Mouse (Mus musculus): Measurements from ENCODE around the gene Lypd9. TPM values are rescaled to one million over a fixed set of nuclear protein-coding genes. Genes with fewer than 3 reads are reported as not detected.

The Lypd9 gene
- polyA plus RNA-seq, 1 experiment from 2014 or later: not detected

GRCm38 (mm10) chr11:58399985-58400645 lies 52.6 kb downstream of the Lypd9 start:
- Histone ChIP-seq H3K4me3 (no peak overlapping the region), H3K4me2 (no peak overlapping the region), H3K9ac (no peak overlapping the region), H3K27ac (peak overlapping the region; percentile 77), H3K4me1 (replicated peaks) (peaks cover 19% of the 10 kb centered on the region), H3K9me3 (no peaks in the 10 kb centered on the region), H3K36me3 (no peaks in the 10 kb centered on the region), H3K27me3 (no peaks in the 10 kb centered on the region)
- WGBS: 46% methylated on average over 6 of the region's 6 CpGs
- ATAC-seq (ENCODE audit: low FRiP score): peak; percentile 90

Other genes starting within 250 kb of the Lypd9 start
- 0.08 TPM in 1 of 2 replicates, not detected in the other for gene 4930438A08Rik, start 178.1 kb downstream of the Lypd9 start, polyA plus RNA-seq (2015; fragmentation: Nextera tagmentation; extraction: Ambion mirVana)
- 26.7 and 27.1 TPM in 2 replicates for gene Zfp692, start 145.9 kb downstream of the Lypd9 start, polyA plus RNA-seq (2015; fragmentation: Nextera tagmentation; extraction: Ambion mirVana)
- 38.4 and 40.2 TPM in 2 replicates for gene Zfp672, start 122.6 kb downstream of the Lypd9 start, polyA plus RNA-seq (2015; fragmentation: Nextera tagmentation; extraction: Ambion mirVana)
- 48.5 and 49.9 TPM in 2 replicates for gene Sh3bp5l, start 122.2 kb downstream of the Lypd9 start, polyA plus RNA-seq (2015; fragmentation: Nextera tagmentation; extraction: Ambion mirVana)
- not detected in 2 replicates for gene Lypd8, start 73.9 kb downstream of the Lypd9 start, polyA plus RNA-seq (2015; fragmentation: Nextera tagmentation; extraction: Ambion mirVana)
- not detected in 2 replicates for gene 1810065E05Rik, start 31.8 kb downstream of the Lypd9 start, polyA plus RNA-seq (2015; fragmentation: Nextera tagmentation; extraction: Ambion mirVana)
- gene Gm12253, start 20.4 kb downstream of the Lypd9 start, polyA plus RNA-seq (2015; fragmentation: Nextera tagmentation; extraction: Ambion mirVana): not detected in 2 replicates
- not detected in 2 replicates for gene Olfr30, start 9.3 kb upstream of the Lypd9 start, polyA plus RNA-seq (2015; fragmentation: Nextera tagmentation; extraction: Ambion mirVana)
- gene Olfr332, start 39.6 kb upstream of the Lypd9 start, polyA plus RNA-seq (2015; fragmentation: Nextera tagmentation; extraction: Ambion mirVana): not detected in 2 replicates
- gene Olfr331, start 49.6 kb upstream of the Lypd9 start, polyA plus RNA-seq (2015; fragmentation: Nextera tagmentation; extraction: Ambion mirVana): not detected in 2 replicates
- gene Olfr330, start 81.9 kb upstream of the Lypd9 start, polyA plus RNA-seq (2015; fragmentation: Nextera tagmentation; extraction: Ambion mirVana): not detected in 2 replicates
- not detected in 2 replicates for gene Olfr329-ps, start 93.5 kb upstream of the Lypd9 start, polyA plus RNA-seq (2015; fragmentation: Nextera tagmentation; extraction: Ambion mirVana)
- 0.09 TPM in 1 of 2 replicates, not detected in the other for gene Olfr328, start 102.7 kb upstream of the Lypd9 start, polyA plus RNA-seq (2015; fragmentation: Nextera tagmentation; extraction: Ambion mirVana)
- not detected in 2 replicates for gene Olfr224, start 117.6 kb upstream of the Lypd9 start, polyA plus RNA-seq (2015; fragmentation: Nextera tagmentation; extraction: Ambion mirVana)
- not detected in 2 replicates for gene Olfr325, start 124.8 kb upstream of the Lypd9 start, polyA plus RNA-seq (2015; fragmentation: Nextera tagmentation; extraction: Ambion mirVana)
- gene Olfr324, start 142.2 kb upstream of the Lypd9 start, polyA plus RNA-seq (2015; fragmentation: Nextera tagmentation; extraction: Ambion mirVana): not detected in 2 replicates
- not detected in 2 replicates for gene 2210407C18Rik, start 163.2 kb upstream of the Lypd9 start, polyA plus RNA-seq (2015; fragmentation: Nextera tagmentation; extraction: Ambion mirVana)
- gene Olfr323, start 177.6 kb upstream of the Lypd9 start, polyA plus RNA-seq (2015; fragmentation: Nextera tagmentation; extraction: Ambion mirVana): not detected in 2 replicates
- 0.14 and 0.19 TPM in 2 replicates for gene Trim58, start 187.5 kb upstream of the Lypd9 start, polyA plus RNA-seq (2015; fragmentation: Nextera tagmentation; extraction: Ambion mirVana)
- gene Olfr322, start 205.9 kb upstream of the Lypd9 start, polyA plus RNA-seq (2015; fragmentation: Nextera tagmentation; extraction: Ambion mirVana): not detected in 2 replicates
- gene Olfr320, start 228.2 kb upstream of the Lypd9 start, polyA plus RNA-seq (2015; fragmentation: Nextera tagmentation; extraction: Ambion mirVana): not detected in 2 replicates
- gene Olfr319, start 246.2 kb upstream of the Lypd9 start, polyA plus RNA-seq (2015; fragmentation: Nextera tagmentation; extraction: Ambion mirVana): not detected in 2 replicates

Data from hindbrain, embryonic 13.5 days (tissue).